Mouse (Mus musculus) lung, embryonic 16.5 days (tissue): ENCODE results near the gene Ipo5. TPM values are rescaled to one million over a fixed set of nuclear protein-coding genes. Genes with fewer than 3 reads are reported as not detected.
A peak's percentile ranks its signal among the peaks of the same experiment; 100 is the strongest.

Experiments used
- ATAC-seq: fragments of 200-750 bp; cut with Nextera tagmentation; 2 replicates; pipeline ENCODE4 v1.8.0; 2017; ENCODE audit warnings: low read depth, mild to moderate bottlenecking, moderate library complexity
- H3K27ac ChIP-seq: fragments of 300-500 bp; sonication (generic); 2 replicates; pipeline ENCODE4 v1.5.1; 2014; ENCODE audit warnings: mild to moderate bottlenecking, control low read depth, low read length
- H3K27me3 ChIP-seq: fragments of 300-500 bp; sonication (generic); 2 replicates; pipeline ENCODE4 v1.6.1; 2014; ENCODE audit warnings: low read depth, low read length, mixed read lengths; ENCODE audit not compliant: control insufficient read depth, insufficient read depth
- H3K36me3 ChIP-seq: fragments of 300-500 bp; sonication (generic); 2 replicates; pipeline ENCODE4 v1.6.1; 2014; ENCODE audit warnings: low read length; ENCODE audit not compliant: control insufficient read depth, insufficient read depth
- H3K4me1 ChIP-seq: fragments of 300-500 bp; sonication (generic); replicated peaks from 2 replicates; pipeline ENCODE4 v1.6.1; 2014; ENCODE audit warnings: low read length, mixed read lengths; ENCODE audit not compliant: control insufficient read depth, insufficient read depth
- H3K4me2 ChIP-seq: fragments of 300-500 bp; sonication (generic); 2 replicates; pipeline ENCODE4 v1.6.1; 2014; ENCODE audit warnings: low read depth, low read length, control low read depth
- H3K4me3 ChIP-seq: fragments of 300-500 bp; sonication (generic); 2 replicates; pipeline ENCODE4 v1.5.1; 2014; ENCODE audit warnings: mild to moderate bottlenecking, low read length, control low read depth
- H3K9ac ChIP-seq: fragments of 300-500 bp; sonication (generic); 2 replicates; pipeline ENCODE4 v1.6.1; 2014; ENCODE audit warnings: low read length, control low read depth
- H3K9me3 ChIP-seq: fragments of 300-500 bp; sonication (generic); 2 replicates; pipeline ENCODE4 v1.6.1; 2016; ENCODE audit warnings: low read length; ENCODE audit not compliant: control insufficient read depth
- WGBS: fragments of 180-500 bp; shearing (Covaris S2); extraction: QIAGEN DNeasy Blood & Tissue Kit; methylation state at CpG from one replicate; pipeline ENCODE4 v1.1.7; 2014; 5-methylcytosine and 5-hydroxymethylcytosine counted together
- polyA plus RNA-seq: library from polyadenylated mRNA; unstranded; fragments of >200 nt; fragmentation: Nextera tagmentation; extraction: Ambion mirVana; gene quantifications from 2 replicates; pipeline ENCODE4 v1.2.1, GENCODE M21; 2015

The Ipo5 gene
- 71.8 and 78.9 TPM in 2 replicates for polyA plus RNA-seq

- peak within 1 kb of the TSS; percentile 98 for H3K4me2 ChIP-seq
Observed at GRCm38 (mm10) chr14:120910733-120911324, at the start of gene Ipo5. Ipo5 (plus strand) TSS chr14:120911224.

GRCm38 (mm10) chr14:120863205-120863604 is 47.8 kb upstream of the Ipo5 start:
- no peak overlapping the region for H3K9ac ChIP-seq
- peaks cover 5% of the 10 kb centered on the region; the same call in 1 of the 2 replicates for H3K9me3 ChIP-seq
- WGBS = 90% methylated on average over 3 of the region's 3 CpGs
- H3K4me2 ChIP-seq = no peak overlapping the region
- H3K4me3 ChIP-seq = no peak overlapping the region
- no peaks in the 10 kb centered on the region for H3K36me3 ChIP-seq
- no peaks in the 10 kb centered on the region for H3K4me1 ChIP-seq
- no peak overlapping the region for H3K27ac ChIP-seq
- ATAC-seq = no peak
- no peaks in the 10 kb centered on the region for H3K27me3 ChIP-seq

More at GRCm38 (mm10) chr14:120910733-120911324, at the start of gene Ipo5:
- Histone ChIP-seq H3K27ac (peak within 1 kb of the TSS; percentile 94), H3K4me3 (peak within 1 kb of the TSS; percentile 91), H3K9ac (peak within 1 kb of the TSS; percentile 87), H3K27me3 (no peaks in the 10 kb centered on the region), H3K36me3 (no peaks in the 10 kb centered on the region), H3K4me1 (peaks cover 17% of the 10 kb centered on the region), H3K9me3 (no peaks in the 10 kb centered on the region)
- WGBS = 1% methylated on average over 48 of the region's 83 CpGs
- ATAC-seq = peak; percentile 98

GRCm38 (mm10) chr14:120864896-120865295 is 46.1 kb upstream of the Ipo5 start:
- Histone ChIP-seq H3K27ac (no peak overlapping the region), H3K9ac (no peak overlapping the region), H3K9me3 (no peaks in the 10 kb centered on the region; the same call in 1 of the 2 replicates), H3K4me2 (no peak overlapping the region), H3K4me1 (peaks cover 7% of the 10 kb centered on the region), H3K27me3 (no peaks in the 10 kb centered on the region), H3K4me3 (no peak overlapping the region), H3K36me3 (no peaks in the 10 kb centered on the region)
- no peak for ATAC-seq
- WGBS = 81% methylated on average over 4 of the region's 4 CpGs

- no peak for ATAC-seq
- peaks cover 7% of the 10 kb centered on the region for H3K4me1 ChIP-seq
- WGBS = 88% methylated on average over 8 of the region's 8 CpGs
- H3K9ac ChIP-seq = no peak overlapping the region
- H3K27me3 ChIP-seq = no peaks in the 10 kb centered on the region
- H3K4me3 ChIP-seq = no peak overlapping the region
- H3K27ac ChIP-seq = no peak overlapping the region
- H3K36me3 ChIP-seq = no peaks in the 10 kb centered on the region
- H3K9me3 ChIP-seq = no peaks in the 10 kb centered on the region; the same call in 1 of the 2 replicates
- H3K4me2 ChIP-seq = no peak overlapping the region
Observed at GRCm38 (mm10) chr14:120866573-120866972, 44.5 kb upstream of the Ipo5 start.

- WGBS = 75% methylated on average over 5 of the region's 5 CpGs
Observed at GRCm38 (mm10) chr14:120867121-120867520, 43.9 kb upstream of the Ipo5 start.

GRCm38 (mm10) chr14:120868494-120868893 is 42.5 kb upstream of the Ipo5 start:
- Histone ChIP-seq H3K4me3 (no peak overlapping the region), H3K4me1 (peaks cover 7% of the 10 kb centered on the region), H3K4me2 (peak overlapping the region; percentile 21; the same call in 1 of the 2 replicates), H3K9me3 (no peaks in the 10 kb centered on the region), H3K9ac (no peak overlapping the region), H3K36me3 (no peaks in the 10 kb centered on the region), H3K27ac (peak overlapping the region; percentile 65), H3K27me3 (no peaks in the 10 kb centered on the region)
- peak; percentile 82 for ATAC-seq
- WGBS = 22% methylated on average over 8 of the region's 8 CpGs

More at GRCm38 (mm10) chr14:120867121-120867520, 43.9 kb upstream of the Ipo5 start:
- Histone ChIP-seq H3K4me2 (no peak overlapping the region), H3K9me3 (no peaks in the 10 kb centered on the region; the same call in 1 of the 2 replicates), H3K27ac (no peak overlapping the region), H3K4me1 (peaks cover 7% of the 10 kb centered on the region), H3K36me3 (no peaks in the 10 kb centered on the region), H3K4me3 (no peak overlapping the region), H3K9ac (no peak overlapping the region), H3K27me3 (no peaks in the 10 kb centered on the region)
- ATAC-seq = no peak

GRCm38 (mm10) chr14:120870736-120871135 is 40.3 kb upstream of the Ipo5 start:
- H3K4me1 ChIP-seq = peaks cover 7% of the 10 kb centered on the region
- WGBS = 80% methylated on average over 5 of the region's 5 CpGs
- H3K27me3 ChIP-seq = no peaks in the 10 kb centered on the region
- no peaks in the 10 kb centered on the region for H3K36me3 ChIP-seq
- no peak for ATAC-seq
- H3K4me3 ChIP-seq = no peak overlapping the region
- no peak overlapping the region for H3K9ac ChIP-seq
- H3K4me2 ChIP-seq = no peak overlapping the region
- no peaks in the 10 kb centered on the region for H3K9me3 ChIP-seq
- H3K27ac ChIP-seq = no peak overlapping the region

GRCm38 (mm10) chr14:120874397-120874796 is 36.6 kb upstream of the Ipo5 start:
- Histone ChIP-seq H3K9ac (no peak overlapping the region), H3K4me3 (no peak overlapping the region), H3K4me2 (no peak overlapping the region), H3K36me3 (no peaks in the 10 kb centered on the region), H3K27me3 (no peaks in the 10 kb centered on the region), H3K27ac (no peak overlapping the region), H3K4me1 (peaks cover 1% of the 10 kb centered on the region), H3K9me3 (no peaks in the 10 kb centered on the region)
- ATAC-seq = no peak
- 71% methylated on average over 7 of the region's 7 CpGs for WGBS

GRCm38 (mm10) chr14:120875144-120875543 is 35.9 kb upstream of the Ipo5 start:
- Histone ChIP-seq H3K9ac (no peak overlapping the region), H3K4me3 (no peak overlapping the region), H3K9me3 (no peaks in the 10 kb centered on the region), H3K27me3 (no peaks in the 10 kb centered on the region), H3K36me3 (no peaks in the 10 kb centered on the region), H3K27ac (no peak overlapping the region), H3K4me2 (no peak overlapping the region), H3K4me1 (no peaks in the 10 kb centered on the region)
- WGBS = 56% methylated on average over 9 of the region's 9 CpGs
- no peak for ATAC-seq
